Mouse (Mus musculus) kidney, postnatal 0 days (tissue): ENCODE data around the gene Ssh3. TPM values are rescaled to one million over a fixed set of nuclear protein-coding genes. Genes with fewer than 3 reads are reported as not detected.
A peak's percentile ranks its signal among the peaks of the same experiment; 100 is the strongest.

Experiments used
- ATAC-seq: fragments of 200-750 bp; cut with Nextera tagmentation; replicated peaks from 2 replicates; pipeline ENCODE4 v1.8.0; 2017; ENCODE audit warnings: low read depth, moderate number of reproducible peaks, moderate TSS enrichment, moderate library complexity; ENCODE audit not compliant: low FRiP score
- DNase-seq: peaks from one replicate; pipeline ENCODE4 v3.0.0-alpha.2; 2016; ENCODE audit warnings: low spot score
- H3K27ac ChIP-seq: fragments of 300-500 bp; sonication (generic); 2 replicates; pipeline ENCODE4 v1.5.1; 2014; ENCODE audit warnings: mild to moderate bottlenecking
- H3K27me3 ChIP-seq: fragments of 300-500 bp; sonication (generic); 2 replicates; pipeline ENCODE4 v1.6.1; 2014; ENCODE audit warnings: low read length, mixed read lengths; ENCODE audit not compliant: insufficient read depth
- H3K36me3 ChIP-seq: fragments of 300-500 bp; sonication (generic); 2 replicates; pipeline ENCODE4 v1.6.1; 2014; ENCODE audit warnings: low read length, mixed read lengths; ENCODE audit not compliant: insufficient read depth
- H3K4me1 ChIP-seq: fragments of 300-500 bp; sonication (generic); replicated peaks from 2 replicates; pipeline ENCODE4 v1.6.1; 2014; ENCODE audit warnings: antibody characterized with exemption, low read length, mixed read lengths; ENCODE audit not compliant: insufficient read depth
- H3K4me2 ChIP-seq: fragments of 300-500 bp; sonication (generic); 2 replicates; pipeline ENCODE4 v1.6.1; 2014; ENCODE audit warnings: mild to moderate bottlenecking, low read length, moderate library complexity, mixed read lengths
- H3K4me3 ChIP-seq: fragments of 300-500 bp; sonication (generic); replicated peaks from 2 replicates; pipeline ENCODE4 v1.5.1; 2014; ENCODE audit warnings: low read depth, low read length
- H3K9ac ChIP-seq: fragments of 300-500 bp; sonication (generic); 2 replicates; pipeline ENCODE4 v1.6.1; 2014; ENCODE audit warnings: low read depth, low read length
- H3K9me3 ChIP-seq: fragments of 300-500 bp; sonication (generic); replicated peaks from 2 replicates; pipeline ENCODE4 v1.6.1; 2016; ENCODE audit warnings: low read length, inconsistent platforms, mixed read lengths
- CTCF ChIP-seq: IDR thresholded peaks from 2 replicates; pipeline ENCODE4 v1.5.1; 2016; ENCODE audit warnings: antibody characterized with exemption, low read depth, mild to moderate bottlenecking, moderate library complexity
- WGBS: fragments of 180-500 bp; shearing (Covaris S2); extraction: QIAGEN DNeasy Blood & Tissue Kit; methylation state at CpG from one replicate; pipeline ENCODE4 v1.1.7; 2014; 5-methylcytosine and 5-hydroxymethylcytosine counted together
- polyA plus RNA-seq: library from polyadenylated mRNA; unstranded; fragments of >200 nt; fragmentation: Nextera tagmentation; extraction: Ambion mirVana; gene quantifications from 2 replicates; pipeline ENCODE4 v1.2.1, GENCODE M21; 2015

Gene Ssh3
- polyA plus RNA-seq, 1 experiment from 2014 or later = 15.6 TPM

DNA sequence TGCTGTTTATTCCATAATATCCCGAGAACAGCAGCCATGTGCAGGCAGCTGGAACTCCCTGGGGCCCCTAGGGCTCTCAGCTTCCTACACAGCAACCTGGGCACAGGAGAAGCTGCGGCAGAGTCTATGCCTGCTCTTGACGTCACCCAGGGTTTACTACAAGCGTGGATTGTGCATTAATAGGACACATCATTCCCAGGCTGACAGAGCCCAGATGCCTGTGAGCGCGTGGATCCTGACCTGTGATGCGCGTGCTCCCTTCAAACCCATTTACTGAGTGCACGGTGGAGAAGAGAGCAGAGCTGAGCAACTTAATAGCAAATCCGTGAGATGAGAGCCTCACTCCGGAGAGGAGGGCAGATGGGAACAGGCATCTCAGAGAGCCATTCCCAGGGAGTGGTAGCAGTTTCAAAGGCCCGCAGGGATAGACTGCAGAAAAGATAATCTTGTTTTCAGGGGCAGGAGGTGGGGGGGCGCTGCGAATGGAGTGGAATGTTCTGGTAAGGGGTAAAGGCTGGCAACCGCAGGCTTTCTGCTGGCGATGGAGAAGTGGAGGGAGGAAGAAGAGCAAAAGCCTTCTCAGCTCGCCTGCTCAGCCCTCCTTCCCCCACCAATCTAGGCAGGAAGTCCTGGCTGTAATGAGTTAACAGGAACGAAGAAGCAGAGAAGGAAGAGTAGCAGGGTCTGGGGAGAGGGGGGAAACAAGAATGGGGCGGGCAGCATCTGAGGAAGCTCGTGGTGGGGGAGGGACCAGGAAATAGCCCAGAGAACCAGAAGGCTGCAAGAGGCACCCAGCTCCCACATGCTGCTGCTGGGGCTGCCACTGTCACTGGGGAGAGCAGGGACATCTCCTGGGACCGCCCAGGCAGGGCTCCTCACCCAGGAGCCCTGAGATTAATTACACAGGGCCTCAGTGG is 33.0 kb upstream of the Ssh3 start:
- Histone ChIP-seq H3K9ac (peak overlapping the region; percentile 35; the same call in 1 of the 2 replicates), H3K4me1 (peaks cover 52% of the 10 kb centered on the region), H3K4me2 (peak overlapping the region; percentile 47), H3K4me3 (no peak overlapping the region), H3K9me3 (no peaks in the 10 kb centered on the region), H3K27ac (peak overlapping the region; percentile 85), H3K36me3 (no peaks in the 10 kb centered on the region), H3K27me3 (no peaks in the 10 kb centered on the region)
- WGBS = 15% methylated on average over 21 of the region's 21 CpGs
- DNase-seq (peak; percentile 89), ATAC-seq (no peak; the same call in 1 of the 2 replicates)
- no peak for TF ChIP-seq CTCF

DNA sequence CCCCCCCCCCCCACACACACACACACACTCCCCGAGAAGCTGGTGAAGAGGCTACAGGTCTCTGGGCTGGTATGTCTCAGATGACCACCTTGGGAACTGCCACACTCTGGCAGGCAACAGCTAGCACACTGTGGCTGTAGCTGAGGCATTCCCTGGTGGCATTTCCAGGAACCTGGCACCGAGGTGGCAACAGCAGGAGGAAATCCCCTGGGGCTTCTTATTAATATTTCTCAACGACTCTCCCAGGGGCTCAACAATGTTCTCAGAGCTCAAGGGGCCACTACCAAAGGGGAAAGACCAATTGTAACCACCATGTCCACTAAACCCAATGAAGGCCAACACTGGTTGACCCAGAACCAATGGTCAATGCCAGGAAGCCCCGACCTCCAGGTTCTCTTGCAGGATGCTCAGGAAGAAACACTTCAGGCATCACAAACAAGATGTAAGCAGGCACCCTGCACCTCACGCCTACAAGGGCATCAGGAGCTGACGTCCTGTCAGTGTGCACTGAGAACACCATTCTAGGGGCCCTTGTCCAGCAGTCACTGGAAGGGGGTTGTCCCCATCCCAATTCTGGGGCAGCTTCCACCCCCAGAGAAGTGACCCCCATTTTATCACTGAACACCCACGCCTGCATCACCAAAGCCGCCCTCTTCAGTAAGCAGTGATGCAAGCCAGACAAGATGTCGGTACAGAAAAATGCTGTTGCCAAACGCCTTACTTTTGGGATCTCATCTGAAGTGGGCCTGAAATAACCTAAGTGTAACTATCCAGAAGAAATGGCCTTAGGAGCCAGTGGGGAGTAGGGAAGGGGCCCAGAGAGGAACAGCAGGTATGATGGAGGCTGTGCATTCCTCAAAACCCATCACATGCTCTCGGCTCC is 32.1 kb upstream of the Ssh3 start:
- H3K9ac ChIP-seq = no peak overlapping the region
- ATAC-seq (no peak), DNase-seq (no peak)
- TF ChIP-seq CTCF = no peak
- H3K9me3 ChIP-seq = no peaks in the 10 kb centered on the region
- WGBS = 58% methylated on average over 11 of the region's 11 CpGs
- no peaks in the 10 kb centered on the region for H3K36me3 ChIP-seq
- no peak overlapping the region for H3K4me3 ChIP-seq
- peak overlapping the region; percentile 47 for H3K4me2 ChIP-seq
- no peaks in the 10 kb centered on the region for H3K27me3 ChIP-seq
- H3K27ac ChIP-seq = peak overlapping the region; percentile 85
- peaks cover 52% of the 10 kb centered on the region for H3K4me1 ChIP-seq

DNA sequence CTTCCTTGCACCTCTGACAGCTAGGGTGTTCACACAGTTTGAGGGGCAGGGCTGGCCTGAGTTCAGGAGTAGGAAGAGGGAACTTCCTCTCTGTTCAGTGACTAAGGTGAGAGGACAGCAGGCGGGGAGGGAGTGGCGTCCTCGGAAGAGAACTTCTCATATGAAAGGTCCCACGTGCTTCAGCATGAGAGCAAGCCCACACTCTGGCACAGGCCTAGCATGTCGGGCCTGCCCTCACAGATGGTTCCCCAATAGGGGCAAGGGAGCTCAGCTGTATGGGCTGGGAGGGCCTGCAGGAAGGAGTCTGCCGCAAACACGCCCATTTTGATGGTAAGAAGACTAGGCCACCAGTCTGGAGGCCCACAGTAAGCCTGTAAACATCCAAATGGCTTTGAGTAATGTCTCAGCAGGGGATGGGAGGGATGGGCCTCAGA is 31.3 kb upstream of the Ssh3 start:
- no peak overlapping the region for H3K4me3 ChIP-seq
- DNase-seq (no peak), ATAC-seq (no peak)
- H3K9ac ChIP-seq = 0 out of 2 replicates have a peak overlapping the region, but pooled peaks have one; percentile 35
- H3K9me3 ChIP-seq = no peaks in the 10 kb centered on the region
- peak overlapping the region; percentile 31 for H3K27ac ChIP-seq
- 49% methylated on average over 7 of the region's 7 CpGs for WGBS
- no peaks in the 10 kb centered on the region for H3K36me3 ChIP-seq
- H3K27me3 ChIP-seq = no peaks in the 10 kb centered on the region
- H3K4me1 ChIP-seq = peaks cover 52% of the 10 kb centered on the region
- no peak overlapping the region for H3K4me2 ChIP-seq
- TF ChIP-seq CTCF = no peak

DNA sequence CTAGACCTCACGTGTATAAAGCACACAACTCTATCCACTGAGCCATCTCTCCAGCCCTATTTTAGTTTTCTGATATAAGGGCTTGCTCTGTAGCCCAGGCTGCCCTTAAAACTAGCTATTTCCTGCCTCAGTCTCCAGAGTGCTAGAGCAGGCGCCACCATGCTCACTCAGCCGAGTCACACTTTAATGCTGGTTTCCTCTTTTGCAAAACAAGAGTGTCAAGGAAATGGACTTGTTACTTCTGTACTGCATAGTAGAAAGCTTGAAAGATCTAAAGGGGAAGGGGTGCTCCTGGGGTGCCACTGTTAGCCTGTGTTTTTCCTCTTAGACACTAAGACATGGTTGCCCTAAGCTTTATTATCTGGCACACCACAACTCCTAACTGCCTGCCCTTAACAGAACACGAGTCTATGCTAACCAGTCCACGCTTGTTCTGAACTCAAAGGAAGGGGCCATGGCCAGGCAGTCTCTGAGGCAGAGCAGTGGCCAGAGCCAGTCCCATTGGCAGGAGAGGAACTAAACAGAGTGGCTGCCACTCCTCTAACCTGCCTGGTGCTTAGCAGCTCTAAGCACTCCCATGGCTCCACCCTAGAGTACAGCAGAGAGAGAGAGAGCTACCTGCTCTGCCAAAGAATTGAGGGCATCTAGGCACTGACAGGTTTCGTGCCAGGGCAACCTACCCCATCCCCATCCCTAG is 30.7 kb upstream of the Ssh3 start:
- no peak for ATAC-seq
- Histone ChIP-seq H3K27me3 (no peaks in the 10 kb centered on the region), H3K27ac (peak overlapping the region; percentile 31; the same call in 1 of the 2 replicates), H3K36me3 (no peaks in the 10 kb centered on the region), H3K9me3 (no peaks in the 10 kb centered on the region), H3K9ac (no peak overlapping the region), H3K4me1 (peaks cover 48% of the 10 kb centered on the region), H3K4me2 (no peak overlapping the region), H3K4me3 (no peak overlapping the region)
- no peak for TF ChIP-seq CTCF
- no peak for DNase-seq
- WGBS = 70% methylated on average over 6 of the region's 6 CpGs

DNA sequence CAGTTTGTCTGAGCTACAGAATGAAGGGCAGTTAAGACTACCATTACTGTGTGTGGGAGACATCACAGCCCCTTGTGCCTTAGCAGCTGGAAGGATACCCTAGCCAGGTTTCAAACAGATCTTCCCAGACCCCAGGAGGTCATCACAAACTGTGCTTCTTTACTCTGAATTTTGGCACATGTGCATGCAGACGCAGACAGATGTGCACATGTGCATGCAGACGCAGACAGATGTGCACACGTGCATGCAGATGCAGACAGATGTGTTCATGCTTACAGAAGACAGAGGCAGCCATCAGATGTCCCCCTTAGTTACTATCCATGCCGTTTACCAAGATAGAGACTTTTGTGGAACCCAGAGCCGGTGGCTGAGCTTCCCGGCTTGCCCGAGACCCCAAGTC is 30.1 kb upstream of the Ssh3 start:
- 90% methylated on average over 7 of the region's 7 CpGs for WGBS
- no peak for TF ChIP-seq CTCF
- ATAC-seq (no peak), DNase-seq (no peak)
- Histone ChIP-seq H3K27ac (no peak overlapping the region), H3K36me3 (no peaks in the 10 kb centered on the region), H3K9ac (no peak overlapping the region), H3K27me3 (no peaks in the 10 kb centered on the region), H3K4me2 (no peak overlapping the region), H3K4me3 (no peak overlapping the region), H3K4me1 (peaks cover 42% of the 10 kb centered on the region), H3K9me3 (no peaks in the 10 kb centered on the region)
